Mouse (Mus musculus) layer of hippocampus, postnatal 14 days (tissue): ENCODE measurements around the gene Taldo1. TPM values are rescaled to one million over a fixed set of nuclear protein-coding genes. Genes with fewer than 3 reads are reported as not detected.
A peak's percentile ranks its signal among the peaks of the same experiment; 100 is the strongest.

Source experiments
- DNase-seq, 2 experiments: peaks; one replicate each; pipeline ENCODE4 v3.0.0; 2021 to 2022; ENCODE audit warnings: low spot score in 2 of 2, mixed read lengths in 1 of 2
- long read RNA-seq, 2 experiments: library from polyadenylated mRNA; stranded (forward); transcript quantifications; one replicate each; pipeline ENCODE4 v2.0.0; 2021
- total RNA-seq, 2 experiments: library from RNA; stranded (reverse); gene quantifications; 2 replicates each; pipeline ENCODE4 v1.2.3; 2021

Taldo1 gene
- total RNA-seq, result 100 to 1,000 TPM; 129 to 140 TPM
- long read RNA-seq, experiment 1, transcript Taldo1-201 (8 exons, 1,229 nt), result major isoform, 150 of 161 reads
- long read RNA-seq, experiment 1, partial matches to known transcripts, result 4 of 161 reads
- long read RNA-seq, experiment 1, other reads (novel, unspliced or antisense), result 7 of 161 reads
- long read RNA-seq, experiment 2, transcript Taldo1-201 (8 exons, 1,229 nt), result major isoform, 298 of 312 reads
- long read RNA-seq, experiment 2, partial matches to known transcripts, result 9 of 312 reads
- long read RNA-seq, experiment 2, other reads (novel, unspliced or antisense), result 5 of 312 reads

DNA sequence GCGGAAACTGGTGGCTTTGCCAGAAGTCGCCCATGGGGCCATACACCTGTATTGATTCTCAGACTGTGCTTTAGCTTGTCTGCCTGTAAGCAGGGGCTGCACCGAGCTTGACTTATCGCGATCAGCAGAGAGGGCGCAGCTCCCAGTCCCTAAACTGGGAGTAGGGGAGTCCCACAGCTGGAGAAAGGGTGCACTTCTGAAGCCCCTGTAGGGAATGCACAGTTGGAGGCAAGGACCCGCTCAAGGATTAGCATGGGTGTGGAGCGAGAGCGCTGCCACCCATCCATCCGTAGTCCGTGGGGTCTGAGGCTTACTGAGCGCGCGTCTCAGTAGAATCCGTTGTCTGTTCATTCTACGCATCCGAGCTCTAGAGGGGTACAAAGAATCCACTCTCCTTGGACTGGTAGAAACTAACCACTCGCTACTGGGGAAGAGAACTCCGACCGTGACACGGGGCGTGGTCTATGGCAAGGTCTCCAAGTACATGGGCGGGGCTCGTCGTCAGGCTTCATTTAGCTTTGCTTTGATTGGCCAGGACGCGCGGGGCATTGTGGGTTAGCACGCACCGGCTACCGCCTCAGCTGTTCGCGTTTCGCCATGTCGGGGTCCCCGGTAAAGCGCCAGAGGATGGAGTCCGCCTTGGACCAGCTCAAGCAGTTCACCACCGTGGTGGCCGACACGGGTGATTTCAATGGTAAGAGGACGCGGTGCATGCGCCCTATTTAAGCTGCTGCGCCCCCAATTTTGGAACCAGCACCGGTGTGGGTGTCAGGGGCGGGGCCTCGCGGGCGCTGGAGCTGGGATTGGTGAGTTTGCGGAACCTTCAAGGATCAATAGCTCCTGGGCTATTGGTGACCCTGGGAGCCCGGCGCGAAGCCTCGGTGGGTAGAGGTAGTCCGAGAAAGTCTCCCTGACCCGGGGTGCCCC is at the start of gene Taldo1:
Gene Taldo1 (plus strand): TSS at position 575 of the 927 bp plus-strand sequence.
- peak; percentile 95 for DNase-seq

DNA sequence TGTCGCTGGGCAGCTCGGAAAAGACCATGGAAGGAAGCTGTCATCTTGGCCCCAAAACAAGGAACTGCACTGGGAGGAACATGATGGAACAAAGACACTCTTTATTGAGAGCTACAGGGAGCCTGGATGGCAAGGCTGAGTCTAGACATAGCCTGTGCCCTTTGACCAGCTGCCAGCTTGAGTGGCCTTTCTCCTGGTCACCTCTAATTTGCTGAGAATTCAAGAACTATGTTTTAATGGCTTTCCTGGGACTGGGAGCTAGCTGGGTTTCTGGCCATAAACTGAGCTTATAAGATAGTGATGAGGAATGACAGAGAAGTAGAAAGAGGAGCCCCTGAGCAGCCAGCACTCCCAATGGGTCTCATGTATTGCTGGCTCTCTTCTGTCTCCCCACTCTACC is 48.8 kb upstream of the Taldo1 start:
- no peak for DNase-seq

- no peak for DNase-seq
Measured at GRCm38 (mm10) chr7:141343696-141344095, 48.3 kb upstream of the Taldo1 start.

DNA sequence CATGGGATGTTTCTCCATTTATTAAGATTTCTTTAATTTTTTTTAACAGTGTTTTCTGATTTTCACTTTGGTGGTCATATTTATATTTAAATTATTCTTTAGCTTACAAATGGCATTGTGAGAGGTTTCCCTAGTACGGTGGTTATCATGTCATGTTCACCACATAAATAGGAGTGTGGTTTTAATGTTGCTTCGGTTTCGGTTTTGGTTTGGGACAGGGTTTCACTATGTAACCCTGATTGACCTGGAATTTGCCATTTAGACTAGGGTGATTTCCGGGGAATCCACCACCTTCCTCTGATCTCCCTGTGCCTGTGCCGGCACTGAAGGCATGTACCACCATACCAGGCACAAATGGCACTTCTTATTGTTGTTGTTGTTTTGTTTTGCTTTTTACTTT is 47.2 kb upstream of the Taldo1 start:
- no peak for DNase-seq

DNA sequence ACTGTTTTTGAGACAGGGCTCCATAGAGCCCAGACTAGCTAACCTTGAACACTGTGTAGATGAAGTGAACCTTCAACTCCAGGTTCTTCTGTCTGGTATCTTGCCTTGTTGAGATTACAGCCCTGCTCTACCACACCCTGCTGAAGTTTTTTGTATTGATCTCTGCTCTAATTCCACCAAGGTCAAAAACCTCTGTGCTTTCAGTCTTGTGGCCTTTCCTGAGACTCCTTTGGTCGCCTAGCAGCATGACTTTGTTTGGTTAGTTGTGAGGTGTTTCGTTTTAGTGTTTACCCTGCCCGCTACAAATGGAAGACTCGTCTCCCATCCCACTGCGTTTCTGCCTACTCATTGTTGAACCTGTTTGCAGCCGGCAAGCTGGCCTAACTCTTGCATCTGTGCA is 40.9 kb upstream of the Taldo1 start:
- DNase-seq, result no peak

GRCm38 (mm10) chr7:141355051-141355450 is 36.9 kb upstream of the Taldo1 start:
- DNase-seq, result no peak

GRCm38 (mm10) chr7:141355626-141356326 is 36.2 kb upstream of the Taldo1 start:
- peak in 1 of 2 experiments; percentile 44 for DNase-seq

- DNase-seq, result peak in 1 of 2 experiments; percentile 25
Measured at GRCm38 (mm10) chr7:141356971-141357370, 35.0 kb upstream of the Taldo1 start.

DNA sequence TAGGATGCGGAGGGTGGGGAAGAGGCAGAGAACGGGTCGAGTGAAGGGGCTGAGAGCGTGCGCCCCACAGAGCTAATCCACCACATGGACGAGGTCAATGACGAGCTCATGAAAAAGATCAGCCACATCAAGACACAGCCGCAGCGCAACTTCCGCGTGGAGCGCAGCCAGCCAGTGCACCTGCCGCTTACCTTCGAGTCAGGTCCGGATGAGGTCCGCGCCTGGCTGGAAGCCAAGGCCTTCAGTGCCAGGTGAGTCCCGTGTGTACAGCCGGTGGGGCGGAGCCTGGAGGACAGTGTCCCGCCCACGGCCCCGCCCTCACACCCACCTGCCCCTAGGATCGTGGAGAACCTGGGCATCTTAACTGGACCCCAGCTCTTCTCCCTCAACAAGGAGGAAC is 30.5 kb upstream of the Taldo1 start:
- no peak for DNase-seq

DNA sequence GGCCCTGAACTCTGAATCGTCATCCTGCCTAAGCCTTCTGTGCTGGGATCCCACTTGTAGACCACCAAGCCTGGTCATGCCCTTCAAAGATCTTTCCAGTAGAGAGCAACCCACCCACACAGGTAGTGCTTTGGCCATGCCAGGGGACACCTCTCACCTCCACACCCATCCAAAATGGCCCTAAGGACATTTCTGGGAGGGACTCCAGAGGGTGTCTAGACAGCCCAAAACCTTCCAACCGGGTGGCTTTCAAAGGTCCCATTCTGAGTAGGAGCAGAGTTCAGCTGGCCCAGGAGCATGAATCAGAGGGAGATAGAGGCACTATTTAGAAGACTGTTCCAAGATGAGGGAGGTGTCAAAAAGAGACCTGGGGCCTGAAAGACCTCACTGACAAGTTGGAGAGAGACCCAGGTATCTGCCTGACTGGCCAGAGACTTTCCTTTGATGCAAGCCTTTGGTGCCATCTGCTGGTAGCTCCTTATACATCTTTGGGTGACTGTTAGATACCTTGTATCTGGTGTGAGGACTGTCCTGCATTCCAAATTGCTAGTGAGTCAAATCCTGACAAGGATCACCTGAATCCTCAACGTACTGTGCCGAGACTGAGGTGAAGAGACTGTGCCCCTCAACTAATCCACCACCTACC is 28.8 kb upstream of the Taldo1 start:
- DNase-seq, result peak; percentile 73 to 80

GRCm38 (mm10) chr7:141363752-141364125 is 28.3 kb upstream of the Taldo1 start:
- no peak for DNase-seq

- DNase-seq, result no peak
Measured at GRCm38 (mm10) chr7:141364349-141365048, 27.5 kb upstream of the Taldo1 start.

- DNase-seq, result no peak
Measured at GRCm38 (mm10) chr7:141365049-141365445, 27.0 kb upstream of the Taldo1 start.

GRCm38 (mm10) chr7:141367358-141367757 is 24.6 kb upstream of the Taldo1 start:
- no peak for DNase-seq

DNA sequence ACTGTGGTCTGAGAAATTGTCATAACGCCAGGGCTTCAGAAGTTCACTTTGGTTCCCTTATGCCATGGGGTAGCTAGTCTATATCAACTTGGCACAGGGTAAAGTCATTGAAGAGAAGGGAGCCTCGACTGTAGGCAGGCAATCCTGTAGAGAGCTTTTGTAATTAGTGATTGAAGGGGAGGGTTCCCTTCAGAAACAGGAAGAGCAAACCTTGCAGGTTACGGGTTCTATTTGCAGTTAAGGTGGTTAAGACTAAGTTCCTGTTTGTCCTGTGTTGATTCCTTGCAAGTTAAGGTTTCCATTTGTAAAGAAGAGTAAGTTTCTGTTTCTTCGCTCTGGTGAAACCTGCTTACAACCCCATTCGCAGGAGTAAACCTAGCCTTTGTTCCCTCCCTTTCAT is 22.1 kb upstream of the Taldo1 start:
- DNase-seq, result no peak

- no peak for DNase-seq
Measured at GRCm38 (mm10) chr7:141371942-141372595, 19.9 kb upstream of the Taldo1 start.

GRCm38 (mm10) chr7:141373611-141374010 is 18.4 kb upstream of the Taldo1 start:
- DNase-seq, result no peak

- no peak for DNase-seq
Measured at GRCm38 (mm10) chr7:141374399-141374798, 17.6 kb upstream of the Taldo1 start.

DNA sequence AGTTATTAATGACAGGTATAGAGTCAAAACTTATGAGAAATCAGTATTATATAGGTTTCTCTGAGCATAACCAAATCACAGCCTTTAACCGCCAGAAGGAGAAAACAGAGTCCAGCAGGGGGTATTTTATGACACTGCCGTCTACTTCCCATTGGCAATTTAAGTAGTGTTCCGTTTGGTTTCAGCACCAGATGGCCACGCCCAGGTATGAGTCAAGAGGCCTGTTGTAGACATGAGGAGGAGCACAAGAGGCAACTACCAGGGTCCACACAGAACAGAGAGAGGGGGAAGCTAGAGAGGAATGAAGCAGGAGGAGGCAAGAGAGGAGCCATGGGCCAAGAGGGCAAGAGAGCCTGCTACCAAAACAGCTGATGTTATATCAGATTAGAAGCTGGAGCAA is 12.4 kb upstream of the Taldo1 start:
- DNase-seq, result no peak
